Mouse (Mus musculus): ENCODE results near the gene Ubxn11.

DNA sequence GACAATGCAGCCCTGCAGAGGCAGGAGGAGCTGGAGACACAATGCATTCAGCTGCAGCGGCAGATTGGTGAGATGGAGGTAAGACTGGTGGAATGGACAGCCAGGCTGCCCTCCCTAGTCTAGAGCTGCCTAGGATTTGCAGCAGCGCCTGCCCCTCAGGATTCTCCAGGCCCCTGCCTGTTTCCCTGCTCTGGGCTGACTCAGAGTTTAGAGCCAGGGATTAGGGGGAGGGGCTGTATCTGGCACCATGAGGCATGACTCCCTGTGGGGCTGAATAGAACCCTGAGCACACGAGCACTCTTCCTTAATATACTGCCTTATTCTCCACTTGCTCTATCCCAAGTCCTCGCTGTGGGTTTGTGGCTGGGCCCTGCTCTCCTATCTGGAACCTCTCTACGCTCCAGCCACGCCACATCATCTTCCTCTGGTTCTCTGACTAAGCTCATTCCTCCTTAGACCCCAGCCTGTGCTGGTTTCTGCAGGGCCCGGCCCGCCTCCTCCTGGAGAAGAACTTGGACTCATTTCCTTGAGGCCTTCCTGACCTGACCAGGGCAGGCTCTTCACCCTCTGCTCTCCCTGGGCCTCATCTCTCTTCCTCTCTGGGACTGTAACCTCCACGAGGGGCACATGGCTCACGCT is 11.1 kb downstream of the Ubxn11 start:
- TF ChIP-seq JUND (conservative IDR thresholded peaks at IDR 0.05; ENCODE audit: low read depth, low read length) (no peak), CTCF (conservative IDR thresholded peaks at IDR 0.05 in 1 of 2, IDR thresholded peaks at IDR 0.05 in 1 of 2; ENCODE audit: low read depth in 2 of 2, low read length in 2 of 2) (no peak), POLR2A (IDR thresholded peaks at IDR 0.05; ENCODE audit: low read depth, low read length) (no peak), ZNF384 (IDR thresholded peaks at IDR 0.05; ENCODE audit: low read depth, low read length) (no peak), MEF2A (IDR thresholded peaks at IDR 0.05; ENCODE audit: borderline replicate concordance, low read depth, low read length) (no peak)

All from CH12.LX (cell line).